Mouse (Mus musculus) right cerebral cortex, postnatal 36 days (tissue): ENCODE measurements around the gene Cst7.
"Not testable (repeated sequence)": the region's sequence is repeated elsewhere in the genome, so short reads cannot be mapped to it uniquely, and the experiment has no call there.

ENCODE experiments used
- DNase-seq, 2 experiments: peaks; one replicate each; pipeline ENCODE4 v3.0.0; 2022; ENCODE audit warnings: low spot score in 2 of 2, mixed read lengths in 1 of 2

Cst7 gene

DNA sequence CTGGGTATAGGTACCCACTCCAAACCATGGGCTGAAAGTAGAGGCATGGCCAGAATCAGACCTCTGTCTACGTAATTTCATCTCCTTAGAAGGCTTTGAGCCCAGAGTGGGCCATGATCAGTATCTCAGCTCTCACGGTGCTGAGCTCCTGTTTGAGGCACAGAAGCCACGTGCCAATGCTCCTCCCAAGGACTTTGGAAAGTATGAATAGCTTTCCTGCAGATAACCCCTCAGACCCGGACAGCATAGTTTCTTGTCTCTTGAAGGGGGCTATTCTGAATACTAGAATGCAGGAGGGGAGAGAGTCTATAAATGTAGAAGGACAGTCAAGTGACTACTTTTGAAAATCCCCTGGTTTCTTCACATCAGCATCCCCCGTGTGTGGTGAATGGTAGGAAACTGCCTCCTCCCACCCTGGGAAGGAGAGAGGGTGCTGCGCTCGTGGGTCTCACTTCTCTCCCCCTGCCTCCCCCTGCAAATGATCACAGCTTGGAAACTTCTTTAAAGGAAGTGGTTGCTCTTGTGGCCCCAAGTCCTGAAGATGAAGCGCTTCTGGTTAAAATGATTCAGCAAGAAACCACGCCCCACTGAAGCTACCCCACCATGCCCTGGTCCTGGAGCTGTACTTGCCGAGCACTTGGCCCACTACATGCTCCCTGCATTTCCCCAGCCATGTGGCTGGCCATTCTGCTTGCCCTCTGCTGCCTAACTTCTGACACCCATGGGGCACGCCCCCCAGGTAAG lies at the start of gene Cst7:
TSS of gene Cst7 (plus strand) at position 569 of the 744 bp plus-strand sequence.
- DNase-seq: no peak

DNA sequence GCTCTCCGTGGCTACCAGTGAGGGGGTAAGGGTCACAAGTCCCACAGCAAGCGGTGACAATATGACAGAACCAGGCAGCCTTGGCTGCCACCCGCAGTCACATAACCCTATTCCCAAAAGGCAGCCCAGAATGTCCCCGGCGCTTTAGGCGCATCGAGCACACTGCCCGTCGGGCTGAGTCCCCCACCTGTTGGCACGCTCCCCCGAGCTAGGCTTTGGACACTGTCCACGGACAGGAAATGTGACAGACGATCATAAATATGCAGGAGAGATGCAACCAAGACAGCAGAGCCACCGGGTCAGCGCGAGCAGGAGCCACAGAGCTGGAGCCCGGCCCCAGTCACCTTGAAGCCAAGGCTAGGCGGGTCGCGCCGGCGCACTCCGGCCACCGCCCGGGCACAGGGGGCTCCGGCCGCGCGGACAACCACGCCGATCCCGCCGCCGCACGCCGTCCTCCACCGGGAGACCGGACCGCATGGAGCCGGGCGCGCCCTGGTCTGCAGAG lies 44.5 kb upstream of the Cst7 start:
- no peak for DNase-seq

DNA sequence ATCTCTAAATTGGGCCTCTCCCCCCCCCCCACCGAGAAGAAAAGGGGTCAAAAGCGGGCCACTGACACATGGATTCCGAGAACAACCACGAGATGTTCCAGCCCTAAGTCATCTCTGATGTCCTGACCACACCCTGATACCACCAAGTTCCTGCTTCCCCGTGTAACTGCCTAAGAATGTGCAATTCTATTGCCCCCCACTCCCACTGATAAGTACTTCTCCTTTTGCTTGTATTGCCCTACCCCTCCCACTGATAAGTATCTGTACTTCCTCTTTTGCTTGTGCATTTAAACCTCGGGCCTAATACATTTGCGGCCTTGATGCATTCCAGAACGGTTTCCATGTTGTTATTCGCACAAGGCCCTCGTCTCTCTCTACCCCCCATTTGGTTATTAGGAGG lies 20.6 kb upstream of the Cst7 start:
- DNase-seq: not testable (repeated sequence)

DNA sequence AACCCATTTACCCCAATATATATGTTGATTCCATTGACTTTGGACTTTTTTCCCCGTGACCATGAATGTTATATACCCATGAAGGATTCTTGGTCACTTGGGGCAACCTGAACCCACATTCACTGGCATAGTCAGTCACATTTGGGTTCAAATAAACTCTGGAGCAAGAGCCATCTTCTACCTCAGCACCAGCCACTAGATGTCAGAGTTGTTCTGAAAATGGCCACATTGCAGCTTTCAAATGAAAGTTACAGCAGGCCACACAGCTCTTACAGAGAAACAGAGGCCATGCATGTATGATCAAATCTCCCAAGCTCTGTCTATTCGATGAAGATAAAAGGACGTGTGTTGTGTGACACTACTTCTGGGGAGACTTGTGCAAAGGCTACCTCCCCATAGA lies 11.6 kb upstream of the Cst7 start:
- no peak for DNase-seq

DNA sequence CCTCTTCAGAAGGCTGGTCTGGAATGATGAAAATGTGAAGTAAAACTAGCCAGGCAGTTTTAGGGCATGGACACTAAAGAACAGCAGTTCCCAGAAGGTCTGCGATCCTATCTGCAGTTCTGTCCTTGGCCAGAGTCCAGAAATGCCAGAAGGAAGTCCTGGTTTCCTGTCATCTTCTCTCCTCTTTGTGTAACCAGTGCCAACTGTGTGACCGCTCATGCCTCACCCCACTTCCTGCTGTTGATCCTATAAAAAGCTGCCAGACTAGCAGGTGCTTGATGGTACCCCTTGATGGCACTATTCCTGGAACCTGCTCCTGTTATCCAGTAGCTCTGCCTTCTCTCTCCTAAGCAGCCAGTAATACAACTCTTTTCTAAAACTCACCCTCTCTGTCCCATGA lies 3.2 kb upstream of the Cst7 start:
- no peak for DNase-seq

DNA sequence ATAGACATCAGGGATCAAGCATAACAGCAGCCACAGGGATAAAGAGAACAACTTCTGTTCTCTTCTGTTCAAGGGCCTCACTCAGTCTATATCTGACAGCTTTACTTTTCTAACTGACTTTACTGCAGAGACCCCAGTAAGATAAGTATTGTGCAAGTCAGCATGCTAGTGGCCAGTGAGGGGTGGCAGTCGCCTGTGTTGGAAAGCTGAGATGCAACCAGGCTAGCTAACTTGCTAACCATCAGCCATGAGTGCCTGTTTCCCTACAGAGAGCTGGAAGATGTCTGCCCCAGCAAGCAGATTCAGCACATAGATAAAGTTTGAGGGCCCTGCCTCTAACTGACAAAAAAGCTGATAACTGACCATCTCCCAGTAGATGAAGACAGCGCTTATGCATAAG lies 546 bp downstream of the Cst7 start:
- DNase-seq: no peak

DNA sequence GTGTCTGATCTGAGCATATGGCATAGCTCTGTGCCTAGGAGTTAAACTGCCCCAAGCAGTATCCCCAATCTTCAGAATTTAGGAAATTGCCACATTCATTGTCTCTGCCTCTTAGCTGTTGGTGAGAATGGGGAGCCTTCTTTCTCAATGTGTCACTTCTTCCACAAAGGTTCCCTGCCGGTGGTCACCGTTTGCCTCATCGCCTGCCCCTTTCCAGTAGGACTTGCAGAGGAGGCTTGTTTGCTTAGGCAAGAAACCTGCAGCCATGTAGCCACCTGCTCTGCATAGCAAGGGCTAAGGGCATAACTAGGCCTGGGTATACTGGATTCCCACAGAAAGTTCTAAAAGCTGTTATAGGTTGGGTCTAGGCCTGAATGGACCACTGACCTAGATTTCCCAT lies 2.2 kb downstream of the Cst7 start:
- no peak for DNase-seq

DNA sequence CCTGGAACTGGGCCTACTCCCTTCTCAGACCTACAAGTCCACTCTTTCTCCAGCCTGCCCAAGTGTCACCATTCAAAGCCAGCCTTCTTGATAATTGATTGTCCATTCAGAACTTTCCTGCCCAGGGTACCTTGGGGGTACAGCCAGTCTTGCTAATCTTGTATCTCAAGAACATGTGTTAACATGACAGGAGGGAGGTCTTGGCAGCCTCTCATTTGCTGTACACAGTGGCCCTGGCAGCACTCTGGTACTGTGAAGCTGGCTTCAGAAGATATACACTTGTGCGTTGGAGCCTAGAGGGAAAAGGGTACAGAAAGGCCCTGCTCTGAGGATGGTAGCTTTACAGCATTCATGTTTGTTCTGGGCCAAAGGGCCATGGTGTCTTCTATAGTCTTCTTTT lies 6.0 kb downstream of the Cst7 start:
- no peak for DNase-seq

DNA sequence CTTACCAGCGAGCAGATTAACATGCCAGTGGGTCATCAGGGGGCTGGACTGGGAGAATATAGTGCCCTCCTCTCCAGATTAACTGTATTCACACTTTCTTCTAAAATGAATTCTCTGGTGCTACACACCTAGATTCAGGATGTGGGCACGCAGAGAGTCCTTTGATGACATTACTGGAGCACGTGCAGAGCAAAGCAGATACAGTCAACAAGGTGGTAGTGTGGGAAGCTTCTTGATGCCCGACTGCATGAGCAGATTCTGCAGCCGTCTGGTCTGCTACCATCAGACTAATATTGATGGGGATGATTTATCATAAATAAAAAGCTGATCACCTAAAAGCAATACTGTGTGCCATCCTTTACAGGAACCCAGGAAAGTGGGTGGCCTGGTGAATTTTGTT lies 8.4 kb downstream of the Cst7 start:
- DNase-seq: no peak

DNA sequence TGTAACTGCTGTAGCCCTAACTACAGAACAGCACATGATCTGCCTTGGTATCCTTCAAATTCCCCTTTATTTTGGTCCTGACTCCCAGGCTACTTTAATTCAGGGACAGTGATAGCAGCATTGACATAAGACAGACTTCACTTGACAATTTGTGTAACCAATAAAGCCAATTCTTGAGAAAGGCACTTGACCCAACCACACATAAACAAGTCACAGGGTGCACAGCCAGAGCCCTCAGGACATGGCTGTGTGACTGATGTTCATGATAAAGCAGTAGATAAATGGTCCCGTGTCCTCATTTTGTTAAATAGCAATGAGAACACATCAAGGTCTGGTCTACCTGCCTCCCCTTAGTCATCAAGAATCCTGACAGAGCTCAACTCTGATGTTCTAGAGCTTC lies 9.4 kb downstream of the Cst7 start:
- DNase-seq: no peak

DNA sequence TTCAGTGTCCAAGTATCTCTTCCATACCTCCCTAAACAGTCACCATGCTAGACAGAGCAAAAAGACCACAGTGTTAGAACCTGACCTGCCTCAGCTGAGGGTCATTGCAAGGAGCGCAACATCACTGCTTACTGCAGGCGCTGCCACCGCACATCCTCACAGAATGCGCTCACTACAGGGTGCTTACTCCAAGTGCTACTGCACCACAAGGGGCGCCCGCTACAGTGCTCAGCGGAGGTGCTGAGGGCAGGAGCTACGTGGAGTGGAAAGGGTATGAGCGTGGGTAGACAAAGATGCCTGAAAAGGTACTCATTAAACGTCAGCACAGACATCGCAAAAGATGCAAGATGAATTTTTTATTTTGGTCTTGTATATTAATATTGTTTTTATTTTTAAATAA lies 18.9 kb downstream of the Cst7 start:
- DNase-seq: no peak

DNA sequence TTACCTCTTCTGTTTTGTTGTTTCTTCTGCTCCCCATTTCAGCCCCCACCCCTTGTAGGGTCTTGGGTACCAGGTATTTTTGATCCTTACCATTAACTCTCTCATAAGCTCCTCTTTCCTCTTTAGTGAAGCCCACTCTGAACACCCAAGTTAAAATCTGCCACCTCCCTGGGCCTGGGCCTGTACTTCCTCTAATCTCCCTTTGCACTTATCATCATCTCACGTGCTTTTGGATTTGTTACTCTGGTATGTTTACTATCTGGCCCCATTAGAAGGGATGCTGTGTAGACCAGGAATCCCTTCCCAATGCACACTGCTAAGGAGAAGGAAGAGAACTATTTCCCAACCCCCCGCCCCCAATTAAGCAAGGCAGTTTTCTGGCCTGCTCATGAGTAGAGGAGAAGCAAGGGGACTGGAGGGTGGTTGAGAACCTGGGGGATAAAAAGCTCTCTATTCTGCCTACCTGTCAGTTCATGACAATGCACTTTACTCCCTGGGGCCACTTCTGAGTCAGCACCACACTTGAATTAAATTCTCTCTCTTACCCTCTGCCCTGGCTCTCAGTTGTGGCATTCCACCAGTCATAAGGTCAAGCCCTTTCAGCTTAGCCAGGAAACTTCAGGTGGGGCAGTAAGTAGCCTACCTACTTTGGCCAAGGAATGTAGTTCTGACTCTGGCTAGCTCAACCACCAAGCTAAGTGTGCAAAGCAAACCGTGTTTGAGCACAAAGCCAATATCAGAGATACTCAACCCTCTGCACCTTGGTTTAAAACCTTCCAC lies 25.4 kb downstream of the Cst7 start:
- no peak for DNase-seq

DNA sequence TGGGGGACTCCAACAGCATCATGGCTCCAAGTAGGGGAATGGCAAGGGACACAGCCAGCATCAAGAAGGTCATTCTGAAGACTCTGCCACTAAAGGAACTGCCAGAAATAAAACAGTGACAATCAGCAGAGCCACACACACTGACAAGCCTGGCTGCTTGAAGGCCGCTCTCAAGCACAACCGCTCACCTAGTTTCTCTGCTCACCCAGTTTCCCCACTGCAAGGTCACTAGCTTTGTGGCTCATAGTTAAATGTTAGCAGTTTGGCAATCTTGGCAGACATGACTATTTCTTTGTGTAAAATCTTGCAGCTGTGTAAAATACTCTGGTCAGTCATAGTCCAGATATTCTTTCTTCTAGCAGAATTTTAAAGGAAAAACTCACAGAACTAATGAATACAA lies 30.0 kb downstream of the Cst7 start:
- no peak for DNase-seq

DNA sequence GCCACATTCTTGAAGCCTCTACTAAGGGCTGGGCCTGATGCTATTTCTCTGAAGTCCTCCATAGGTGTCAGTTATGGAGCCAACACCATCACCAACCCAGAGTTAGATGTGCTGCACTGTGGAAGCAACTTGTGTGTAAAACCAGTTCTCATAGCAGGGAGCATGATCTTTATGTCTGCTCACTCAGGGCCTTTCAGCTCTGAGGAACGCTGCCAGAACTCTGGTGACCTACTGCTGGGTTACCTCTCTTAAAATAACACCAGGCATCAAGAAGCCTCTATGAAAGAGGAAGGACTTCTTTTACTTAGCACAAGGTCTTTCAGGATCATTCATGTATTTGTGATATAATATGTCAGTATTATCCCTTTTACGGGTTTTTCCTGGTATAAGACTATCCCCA lies 32.0 kb downstream of the Cst7 start:
- no peak for DNase-seq

DNA sequence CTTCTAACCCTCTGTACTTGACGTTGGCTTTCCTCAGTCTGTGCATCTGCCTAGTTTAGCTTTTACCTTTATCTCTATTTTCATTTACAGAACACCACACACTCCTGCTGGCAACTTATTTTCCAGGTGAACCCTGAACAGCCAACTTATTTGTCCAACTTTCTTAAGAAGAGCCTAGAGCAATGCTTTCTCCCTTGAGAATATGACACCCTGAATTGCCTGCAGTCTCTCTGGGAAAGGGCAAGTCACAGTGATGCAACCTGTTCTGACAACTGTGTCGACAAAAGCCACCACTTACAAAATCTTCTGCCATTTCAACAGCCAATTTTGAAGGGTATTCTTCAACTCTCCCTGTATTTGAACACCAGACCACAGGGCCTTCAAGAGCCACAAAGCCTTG lies 34.6 kb downstream of the Cst7 start:
- no peak for DNase-seq

DNA sequence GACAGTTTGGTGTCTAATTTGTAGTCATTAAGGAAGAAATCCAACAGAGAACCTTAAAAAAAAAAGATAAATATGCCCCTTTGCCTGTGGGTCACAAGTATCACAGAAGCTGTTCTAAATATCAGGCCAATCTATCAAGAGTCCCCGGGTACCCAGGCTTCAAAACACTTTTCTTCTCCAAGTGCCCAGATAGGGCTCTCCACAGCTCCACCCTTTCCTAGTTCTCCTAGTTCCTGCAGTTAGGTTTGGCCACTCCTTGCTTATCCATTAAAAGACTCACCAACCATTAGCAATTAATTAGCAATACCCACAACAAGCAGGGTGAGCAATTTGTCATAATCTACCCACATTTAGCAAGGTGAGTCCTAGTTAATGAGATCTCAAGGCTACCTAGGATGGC lies 36.9 kb downstream of the Cst7 start:
- DNase-seq: no peak

DNA sequence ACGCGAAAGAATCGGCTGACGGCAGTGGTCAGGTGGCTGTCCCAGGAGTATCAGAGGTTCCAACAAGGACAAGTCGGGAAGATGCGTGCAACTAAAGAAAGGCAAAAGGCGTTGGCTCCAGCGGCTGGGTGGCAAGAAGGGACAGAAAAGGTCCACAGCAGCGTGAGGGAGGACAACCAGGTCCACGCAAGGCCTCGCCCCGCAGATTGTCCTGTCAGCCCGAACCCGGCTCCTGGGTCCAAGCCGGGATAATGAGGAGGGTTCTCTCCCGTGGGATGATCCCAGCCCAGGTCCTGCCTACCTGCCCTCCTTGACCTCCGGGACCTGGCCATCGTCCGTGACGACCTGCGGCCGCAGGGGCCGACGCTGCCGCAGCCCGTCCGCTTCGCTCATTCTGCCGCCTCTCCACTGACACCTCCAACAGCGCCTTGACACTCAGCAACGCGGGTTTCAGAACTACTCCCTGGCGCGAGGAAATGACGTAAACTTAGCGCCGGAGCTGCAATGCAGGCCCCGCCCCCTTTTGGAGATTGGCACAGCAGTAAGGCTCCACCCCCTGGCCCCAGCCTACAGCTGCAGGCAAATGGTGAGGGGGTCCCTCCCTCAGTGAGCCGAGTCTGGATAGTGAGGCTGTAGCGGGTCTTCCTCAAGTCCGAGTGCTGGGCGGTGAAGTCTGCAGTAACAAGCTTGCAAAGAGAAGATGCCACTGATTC lies 38.0 kb downstream of the Cst7 start, which contains the start of gene Apmap:
TSS of gene Apmap (minus strand) at position 481 of the 713 bp plus-strand sequence.
- peak; percentile 96 for DNase-seq

DNA sequence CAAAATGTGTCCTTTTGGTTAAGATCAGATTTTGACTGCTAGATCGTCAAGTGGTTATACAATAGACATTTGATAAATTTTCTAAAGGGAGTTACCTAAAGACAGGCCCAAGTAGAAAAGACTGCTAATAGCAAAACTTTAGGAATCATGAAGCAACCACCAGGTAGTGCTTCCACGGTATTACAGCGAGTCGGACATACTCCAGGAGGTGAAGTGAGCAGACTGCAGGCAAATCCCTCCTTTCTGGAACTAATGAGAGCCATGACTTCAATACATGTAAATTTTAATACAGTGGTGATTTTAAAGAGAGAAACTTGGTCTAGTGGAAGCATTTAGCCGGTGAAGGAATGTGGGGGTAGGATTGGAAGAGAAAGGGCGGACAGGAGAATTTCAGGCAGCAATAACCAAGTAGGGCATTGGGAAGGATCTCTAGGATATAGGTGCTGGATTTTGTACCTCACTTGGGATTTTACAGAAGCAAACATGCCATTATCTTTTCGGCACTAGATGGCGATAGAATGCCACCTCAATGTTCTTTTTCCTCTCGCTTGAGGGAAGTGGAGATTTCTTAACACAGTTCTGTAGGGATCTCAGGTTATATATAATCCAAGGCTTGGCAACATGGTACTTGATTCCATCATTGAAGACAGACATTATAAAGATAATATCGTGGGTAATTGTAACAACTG lies 38.8 kb downstream of the Cst7 start:
- DNase-seq: peak; percentile 53 to 68

DNA sequence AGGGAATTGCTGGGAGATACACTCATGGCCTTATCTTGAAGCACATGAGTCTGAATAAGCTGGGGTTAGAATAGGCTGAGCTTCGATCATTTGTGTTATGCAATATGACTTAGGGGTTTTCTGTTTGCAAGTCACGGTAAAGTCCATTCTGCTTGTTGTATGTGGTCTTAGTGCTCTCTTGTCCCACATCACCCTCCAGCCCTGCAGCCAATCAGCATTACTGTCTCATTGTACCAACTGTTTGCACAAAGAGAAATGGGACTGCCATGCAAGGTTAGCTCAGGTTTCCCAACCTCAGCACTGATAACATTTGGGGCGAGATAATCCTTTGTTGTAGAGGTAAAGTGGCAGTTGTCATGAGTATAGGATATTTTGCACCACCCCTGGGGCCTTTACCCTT lies 39.9 kb downstream of the Cst7 start:
- DNase-seq: no peak

DNA sequence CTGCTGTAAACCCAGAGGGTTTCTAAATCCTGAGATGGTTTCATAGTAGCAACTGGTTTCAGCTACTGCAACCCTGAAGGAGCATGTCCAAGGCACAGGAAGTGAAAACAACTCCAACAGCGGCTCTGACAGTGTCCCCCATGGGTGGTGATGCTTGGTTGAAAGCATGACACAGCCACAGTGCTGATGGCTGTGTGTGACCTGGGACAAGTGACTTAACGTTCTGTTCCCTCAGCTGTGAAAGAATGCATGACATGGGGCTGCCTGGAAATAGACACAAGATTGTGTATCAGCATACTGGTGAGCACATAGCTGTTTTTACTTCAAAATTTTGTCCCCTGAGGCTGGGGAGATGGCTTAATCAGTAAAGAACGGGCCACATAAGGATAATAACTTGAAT lies 51.5 kb downstream of the Cst7 start:
- no peak for DNase-seq

DNA sequence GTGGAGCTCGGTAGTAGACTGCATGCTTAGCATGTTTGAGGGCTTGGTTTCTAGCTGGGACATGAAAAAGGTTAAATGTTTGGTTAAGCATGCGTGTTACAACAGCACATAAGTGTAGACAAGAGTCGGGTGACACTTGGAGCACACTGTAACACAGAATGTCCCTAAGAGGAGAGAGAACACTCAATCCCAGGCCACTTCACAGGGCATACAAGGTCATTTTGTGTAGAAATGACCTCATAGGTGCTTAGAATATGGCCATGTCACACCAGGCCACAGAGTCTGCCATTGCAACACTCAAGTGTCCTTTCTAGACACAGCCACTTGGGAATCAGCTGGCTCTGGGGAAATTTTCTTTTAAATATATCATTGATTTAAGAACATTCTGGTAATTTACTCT lies 53.7 kb downstream of the Cst7 start:
- no peak for DNase-seq

DNA sequence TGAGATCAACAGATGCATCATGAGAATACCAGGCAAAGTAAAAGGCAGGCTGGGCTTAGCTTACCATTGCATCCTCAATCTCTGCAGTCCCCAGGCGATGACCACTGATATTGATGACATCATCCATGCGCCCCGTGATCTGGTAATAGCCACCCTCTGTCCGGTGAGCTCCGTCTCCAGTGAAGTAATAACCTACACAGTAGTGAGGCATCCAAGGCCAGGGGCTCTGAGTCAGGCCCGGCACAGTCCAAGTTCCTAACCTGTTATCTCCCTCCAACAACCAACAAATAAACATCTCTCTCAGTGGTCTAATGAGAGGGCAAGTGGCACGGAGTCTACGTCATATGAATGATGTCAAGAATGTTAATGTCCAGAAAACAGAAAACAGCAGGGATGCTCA lies 54.7 kb downstream of the Cst7 start:
- no peak for DNase-seq
